Mouse (Mus musculus) ES-Bruce4 (cell line): ENCODE measurements around the gene Slc17a2. TPM values are rescaled to one million over a fixed set of nuclear protein-coding genes. Genes with fewer than 3 reads are reported as not detected.

Experiments used
- H3K27ac ChIP-seq: 2 replicates; pipeline ENCODE4 v1.5.1; 2012; ENCODE audit warnings: low read length, inconsistent platforms; ENCODE audit not compliant: insufficient read depth
- H3K27me3 ChIP-seq: 2 replicates; pipeline ENCODE4 v1.6.1; 2012; ENCODE audit warnings: mild to moderate bottlenecking, low read length, inconsistent platforms; ENCODE audit not compliant: control insufficient read depth, poor library complexity, insufficient read depth, severe bottlenecking
- H3K36me3 ChIP-seq: 2 replicates; pipeline ENCODE4 v1.6.1; 2012; ENCODE audit warnings: inconsistent platforms, mild to moderate bottlenecking, low read length, moderate library complexity; ENCODE audit not compliant: control insufficient read depth, poor library complexity, insufficient read depth, severe bottlenecking
- H3K4me1 ChIP-seq: one replicate; pipeline ENCODE4 v1.8.1; 2011; ENCODE audit warnings: low read length; ENCODE audit not compliant: control insufficient read depth, insufficient read depth
- H3K4me3 ChIP-seq: 2 replicates; pipeline ENCODE4 v1.5.1; 2011; ENCODE audit warnings: low read depth, mild to moderate bottlenecking, low read length
- H3K9ac ChIP-seq: 2 replicates; pipeline ENCODE4 v1.6.1; 2012; ENCODE audit warnings: low read depth, mild to moderate bottlenecking, inconsistent platforms; ENCODE audit not compliant: poor library complexity, severe bottlenecking
- H3K9me3 ChIP-seq: replicated peaks from 2 replicates; pipeline ENCODE4 v1.6.1; 2012; ENCODE audit warnings: mild to moderate bottlenecking, low read length, inconsistent platforms; ENCODE audit not compliant: control insufficient read depth, poor library complexity, insufficient read depth, severe bottlenecking
- CTCF ChIP-seq: IDR thresholded peaks from one replicate; pipeline ENCODE4 v1.8.1; 2011; ENCODE audit warnings: low read depth, low read length
- EP300 ChIP-seq: IDR thresholded peaks from 2 replicates; pipeline ENCODE4 v1.6.1; 2011; ENCODE audit warnings: low read depth, low read length; ENCODE audit not compliant: insufficient read depth
- POLR2A ChIP-seq: IDR thresholded peaks from one replicate; pipeline ENCODE4 v1.8.1; 2011; ENCODE audit warnings: low read length; ENCODE audit not compliant: insufficient read depth
- polyA plus RNA-seq: library from polyadenylated mRNA; stranded (reverse); fragments of >200 nt; gene quantifications from 2 replicates; pipeline ENCODE4 v1.2.4, GENCODE M21; 2011; ENCODE audit warnings: low read depth; ENCODE audit not compliant: missing spikeins, insufficient read depth, insufficient read length

Slc17a2 gene
- not detected in 2 replicates for polyA plus RNA-seq

DNA sequence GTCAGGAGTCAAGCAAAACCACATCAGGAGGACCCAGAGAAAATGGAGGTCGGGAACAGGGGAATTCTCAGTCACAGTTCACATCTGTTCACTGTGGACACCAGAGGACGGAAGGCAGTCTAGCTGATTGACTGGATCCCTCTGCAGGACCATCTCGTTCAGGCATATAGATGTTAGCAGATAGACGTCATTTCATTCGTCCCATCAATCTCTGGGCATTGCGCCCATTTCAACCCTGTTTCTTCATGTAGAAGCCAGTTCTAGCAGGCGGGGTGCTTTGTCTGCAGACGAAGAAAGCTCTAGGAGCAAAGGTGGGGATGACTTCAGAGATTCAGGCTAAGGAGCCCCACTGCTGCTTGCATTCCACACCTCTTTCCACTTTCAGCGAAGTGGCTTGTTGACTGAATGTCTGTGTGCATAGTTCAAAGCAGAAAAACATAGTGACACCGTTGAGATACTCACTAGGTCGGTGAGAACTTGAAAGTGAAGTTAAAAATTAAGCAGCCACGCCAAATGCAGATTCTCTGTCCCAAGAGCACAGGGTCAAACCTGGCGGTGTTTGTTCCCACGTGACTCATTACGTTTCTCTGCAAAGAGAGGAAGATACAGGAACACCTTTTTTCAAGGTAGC is at the start of gene Slc17a2:
Gene Slc17a2, plus strand, starts transcription at position 572 of the 631 bp plus-strand sequence.
- Histone ChIP-seq H3K9ac (no peak within 1 kb of the TSS), H3K27ac (no peak within 1 kb of the TSS), H3K4me3 (no peak within 1 kb of the TSS), H3K27me3 (no peaks in the 10 kb centered on the region), H3K36me3 (no peaks in the 10 kb centered on the region), H3K9me3 (no peaks in the 10 kb centered on the region), H3K4me1 (no peaks in the 10 kb centered on the region)
- no peak for TF ChIP-seq POLR2A
- no peak for TF ChIP-seq EP300
- no peak for TF ChIP-seq CTCF

GRCm38 (mm10) chr13:23757211-23757773 is 49.5 kb upstream of the Slc17a2 start:
- Histone ChIP-seq H3K9ac (peak overlapping the region; percentile 74), H3K9me3 (no peaks in the 10 kb centered on the region), H3K4me1 (no peaks in the 10 kb centered on the region), H3K27me3 (no peaks in the 10 kb centered on the region), H3K4me3 (peak overlapping the region; percentile 52), H3K27ac (peak overlapping the region; percentile 70), H3K36me3 (no peaks in the 10 kb centered on the region)
- TF ChIP-seq EP300 (no peak), POLR2A (peak; percentile 87)

- TF ChIP-seq POLR2A (no peak), EP300 (no peak), CTCF (no peak)
- Histone ChIP-seq H3K9me3 (no peaks in the 10 kb centered on the region), H3K27me3 (no peaks in the 10 kb centered on the region), H3K4me3 (no peak overlapping the region), H3K36me3 (no peaks in the 10 kb centered on the region), H3K27ac (peak overlapping the region; percentile 56; the same call in 1 of the 2 replicates), H3K9ac (0 out of 2 replicates have a peak overlapping the region, but pooled peaks have one; percentile 74), H3K4me1 (no peaks in the 10 kb centered on the region)
Measured at GRCm38 (mm10) chr13:23757921-23758320, 48.9 kb upstream of the Slc17a2 start.

- H3K9me3 ChIP-seq: no peaks in the 10 kb centered on the region
- H3K4me3 ChIP-seq: no peak overlapping the region
- TF ChIP-seq EP300: no peak
- no peak for TF ChIP-seq POLR2A
- no peak for TF ChIP-seq CTCF
- no peaks in the 10 kb centered on the region for H3K36me3 ChIP-seq
- H3K27me3 ChIP-seq: no peaks in the 10 kb centered on the region
- H3K9ac ChIP-seq: peak overlapping the region; percentile 99; the same call in 1 of the 2 replicates
- no peaks in the 10 kb centered on the region for H3K4me1 ChIP-seq
- no peak overlapping the region for H3K27ac ChIP-seq
Measured at GRCm38 (mm10) chr13:23759251-23759771, 47.5 kb upstream of the Slc17a2 start.

DNA sequence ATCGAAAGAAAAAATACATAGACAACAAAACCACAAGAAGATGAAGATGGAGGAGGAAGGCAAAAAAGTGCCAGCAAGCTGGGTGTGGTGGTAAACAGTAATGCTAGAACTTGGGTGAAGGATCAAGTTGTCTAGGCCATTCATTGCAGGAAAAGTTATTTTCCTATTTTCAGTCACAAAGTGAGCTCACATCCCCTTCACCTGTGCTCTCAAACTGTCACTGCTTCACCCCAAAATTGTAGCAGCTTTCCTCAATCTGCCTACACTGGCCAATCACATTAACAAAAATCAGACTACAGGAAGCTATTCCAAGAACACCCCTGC is 46.9 kb upstream of the Slc17a2 start:
- no peak for TF ChIP-seq CTCF
- TF ChIP-seq POLR2A: no peak
- TF ChIP-seq EP300: no peak
- H3K27ac ChIP-seq: peak overlapping the region; percentile 99
- H3K36me3 ChIP-seq: no peaks in the 10 kb centered on the region
- H3K27me3 ChIP-seq: no peaks in the 10 kb centered on the region
- no peaks in the 10 kb centered on the region for H3K4me1 ChIP-seq
- H3K4me3 ChIP-seq: 0 out of 2 replicates have a peak overlapping the region, but pooled peaks have one; percentile 66
- H3K9me3 ChIP-seq: no peaks in the 10 kb centered on the region
- H3K9ac ChIP-seq: peak overlapping the region; percentile 99
